Mouse (Mus musculus): ENCODE results near the gene Ndufb10.
"Not testable (repeated sequence)": the region's sequence is repeated elsewhere in the genome, so short reads cannot be mapped to it uniquely, and the experiment has no call there.

The Ndufb10 gene

DNA sequence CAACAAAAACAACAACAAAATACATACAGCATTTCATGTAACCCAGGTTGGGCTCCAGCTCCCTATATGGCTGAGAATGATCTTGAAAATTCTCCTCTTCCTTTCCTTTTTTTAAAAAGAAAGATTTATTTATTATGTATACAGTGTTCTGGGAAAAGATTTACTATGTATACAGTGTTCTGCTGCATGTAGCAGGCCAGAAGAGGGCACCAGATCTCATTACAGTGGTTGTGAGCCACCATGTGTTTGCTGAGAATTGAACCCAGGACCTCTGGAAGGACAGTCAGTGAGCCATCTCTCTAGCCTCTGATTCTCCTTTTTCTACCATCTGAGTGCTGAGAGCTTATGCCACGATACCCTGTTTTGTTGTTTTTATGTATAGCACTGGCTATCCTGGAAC is 10.2 kb upstream of the Ndufb10 start:
- DNase-seq (ENCODE audit: low spot score in 2 of 2) = no peak

GRCm38 (mm10) chr17:24733434-24734050 is 9.3 kb upstream of the Ndufb10 start:
- DNase-seq (ENCODE audit: low spot score in 2 of 2) = no peak

- no peak for DNase-seq (ENCODE audit: low spot score in 2 of 2)
Measured at GRCm38 (mm10) chr17:24732233-24732935, 8.1 kb upstream of the Ndufb10 start.

DNA sequence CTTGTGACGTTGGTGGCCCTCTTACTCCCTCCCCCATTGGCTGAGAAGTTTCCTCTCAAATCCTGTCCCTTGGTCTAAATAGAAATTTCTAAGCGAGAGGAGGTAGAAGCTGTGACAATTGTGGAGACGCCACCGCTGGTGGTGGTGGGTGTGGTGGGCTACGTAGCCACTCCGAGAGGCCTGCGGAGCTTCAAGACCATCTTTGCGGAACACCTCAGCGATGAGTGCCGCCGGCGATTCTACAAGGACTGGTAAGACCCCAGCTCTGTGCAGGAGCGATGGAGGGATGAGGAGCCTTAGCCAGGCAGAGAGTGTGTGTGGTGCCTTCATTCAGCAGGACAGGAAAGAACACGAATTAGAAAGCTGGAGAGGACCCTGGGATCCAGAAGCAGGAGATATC is 6.5 kb upstream of the Ndufb10 start:
- DNase-seq (ENCODE audit: low spot score in 2 of 2) = no peak

DNA sequence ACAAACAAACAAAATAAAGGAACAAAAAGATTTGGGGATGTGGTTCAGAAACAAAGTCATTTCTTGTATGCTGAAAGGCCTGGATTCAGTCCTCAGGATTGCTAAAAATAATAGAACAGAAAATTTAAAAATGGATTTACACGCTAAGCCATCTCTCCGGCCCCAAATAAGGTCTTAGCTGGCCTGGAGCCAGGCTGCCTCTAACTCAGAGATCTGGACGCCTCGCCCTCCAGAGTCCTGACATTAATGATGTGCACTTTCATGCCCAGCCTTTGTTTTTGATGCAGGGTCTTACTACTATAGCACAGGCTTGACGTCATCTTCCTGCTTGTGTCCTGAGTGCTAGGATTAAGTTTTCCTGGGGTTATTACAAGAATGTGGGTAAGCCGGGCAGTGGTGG is 4.8 kb upstream of the Ndufb10 start:
- DNase-seq (ENCODE audit: low spot score in 2 of 2) = no peak

- DNase-seq (ENCODE audit: low spot score in 2 of 2) = no peak
Measured at GRCm38 (mm10) chr17:24728184-24728583, 3.9 kb upstream of the Ndufb10 start.

GRCm38 (mm10) chr17:24727618-24728017 is 3.3 kb upstream of the Ndufb10 start, which contains the start of gene Rpl3l:
Gene Rpl3l, plus strand, starts transcription at chr17:24727820.
- no peak for DNase-seq (ENCODE audit: low spot score in 2 of 2)

GRCm38 (mm10) chr17:24725637-24726390 is 1.5 kb upstream of the Ndufb10 start:
- no peak for DNase-seq (ENCODE audit: low spot score in 2 of 2)

DNA sequence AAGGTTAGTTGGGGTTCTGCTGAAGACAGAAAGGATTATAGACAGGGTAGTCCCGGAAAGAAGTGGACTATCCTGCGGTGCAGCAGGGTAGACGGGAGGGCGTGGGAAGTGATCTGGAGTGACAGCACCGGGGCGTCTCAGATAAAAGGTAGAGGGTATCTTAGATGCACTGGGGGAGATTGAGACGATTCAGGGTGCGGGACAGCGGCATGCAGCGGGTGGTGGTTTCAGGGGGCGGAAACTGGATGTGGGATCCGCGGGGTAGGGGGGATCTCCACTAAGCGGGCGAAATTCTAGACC is 447 bp downstream of the Ndufb10 start:
- no peak for DNase-seq (ENCODE audit: low spot score in 2 of 2)

DNA sequence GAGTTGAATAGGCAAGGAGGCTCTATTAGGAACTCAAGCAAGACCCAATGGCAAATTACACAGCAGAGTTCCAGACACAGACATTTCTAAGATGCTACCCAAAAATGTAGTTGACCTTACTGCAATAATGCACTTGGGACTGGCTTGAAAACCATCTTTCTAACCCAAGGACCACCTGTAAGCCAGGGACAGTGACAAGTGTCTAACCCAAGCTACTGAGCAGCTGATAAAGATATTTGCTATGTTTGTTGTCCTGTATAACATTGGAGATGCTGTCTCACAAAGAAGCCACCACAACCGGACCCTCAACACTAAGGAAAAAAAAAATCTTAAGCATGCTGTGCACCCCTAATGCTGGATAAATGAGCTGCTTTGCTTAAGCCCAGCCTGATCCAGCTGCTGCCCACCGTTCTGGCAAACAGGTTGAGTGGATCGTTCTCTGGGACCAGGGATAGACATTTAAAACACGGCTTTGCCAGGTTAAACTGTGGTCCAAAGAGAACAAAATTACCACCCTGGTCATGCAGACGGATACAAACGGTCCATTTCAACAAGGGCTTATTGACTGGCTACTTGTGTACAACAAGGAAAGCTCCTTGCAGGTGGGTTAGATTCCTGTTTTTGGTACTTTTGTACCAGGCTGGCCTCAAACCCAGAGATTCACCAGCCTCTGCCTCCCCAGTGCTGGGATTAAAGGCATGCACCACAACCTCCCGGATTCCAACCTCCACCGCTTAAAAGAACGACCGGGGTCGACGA is 977 bp downstream of the Ndufb10 start:
- DNase-seq (ENCODE audit: low spot score in 2 of 2) = no peak

DNA sequence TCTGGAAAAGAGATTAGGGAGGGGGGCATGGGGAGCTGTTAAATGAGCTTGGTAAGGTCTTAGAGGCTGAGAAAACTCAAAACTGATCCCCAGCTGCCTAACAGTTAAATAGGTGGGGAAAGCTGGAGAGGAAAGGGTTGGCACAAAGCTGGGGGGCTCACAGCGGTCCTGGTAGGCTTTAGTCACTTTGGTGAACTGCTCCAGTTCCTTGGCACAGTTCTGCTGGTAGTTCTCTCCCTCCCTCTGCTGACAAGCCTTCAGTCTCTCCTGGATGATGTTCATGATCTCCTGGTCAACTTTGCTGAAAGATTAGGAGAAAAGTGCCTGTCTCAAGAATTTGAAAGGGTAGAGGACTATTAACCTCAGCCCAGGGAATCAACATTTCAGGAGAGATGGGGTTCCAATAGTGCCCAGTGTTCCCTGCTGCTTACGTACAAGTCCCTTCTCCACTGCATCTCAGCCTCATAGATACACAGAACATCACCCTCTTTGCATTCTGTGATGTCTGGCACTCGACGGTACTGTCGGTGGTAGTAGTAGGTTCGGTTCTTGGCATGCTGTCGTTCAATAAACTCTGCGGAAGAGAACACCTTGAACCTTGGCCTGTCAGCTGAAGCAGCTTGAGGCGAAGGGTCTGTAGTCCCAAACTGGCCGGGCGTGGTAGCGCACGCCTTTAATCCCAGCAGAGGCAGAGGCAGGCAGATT is 1.9 kb downstream of the Ndufb10 start:
- DNase-seq (ENCODE audit: low spot score in 2 of 2) = no peak

DNA sequence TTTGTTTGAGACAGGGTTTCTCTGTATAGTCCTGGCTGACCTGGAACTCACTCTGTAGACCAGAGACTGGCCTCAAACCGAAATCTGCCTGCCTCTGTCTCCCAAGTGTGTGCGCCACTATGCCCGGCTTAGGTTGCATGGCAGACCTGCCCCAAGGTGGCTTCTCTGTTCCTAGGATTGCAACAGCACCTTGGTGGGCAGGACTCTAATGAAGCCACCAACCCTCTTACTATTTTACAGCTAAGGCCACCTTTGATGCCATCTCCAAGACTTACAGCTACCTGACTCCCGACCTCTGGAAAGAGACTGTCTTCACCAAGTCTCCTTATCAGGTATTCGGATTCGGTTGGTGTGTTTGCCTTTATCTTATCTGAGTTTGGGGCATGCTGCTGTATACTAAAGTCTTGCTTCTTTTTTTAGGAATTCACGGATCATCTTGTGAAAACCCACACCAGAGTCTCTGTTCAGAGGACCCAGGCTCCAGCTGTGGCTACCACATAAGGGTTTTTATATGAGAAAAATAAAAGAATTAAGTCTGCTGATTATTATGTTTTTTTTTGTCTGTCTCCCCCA is 2.8 kb downstream of the Ndufb10 start:
- DNase-seq (ENCODE audit: low spot score in 2 of 2) = not testable (repeated sequence)

GRCm38 (mm10) chr17:24720616-24721015 is 3.7 kb downstream of the Ndufb10 start:
- not testable (repeated sequence) for DNase-seq (ENCODE audit: low spot score in 2 of 2)

DNA sequence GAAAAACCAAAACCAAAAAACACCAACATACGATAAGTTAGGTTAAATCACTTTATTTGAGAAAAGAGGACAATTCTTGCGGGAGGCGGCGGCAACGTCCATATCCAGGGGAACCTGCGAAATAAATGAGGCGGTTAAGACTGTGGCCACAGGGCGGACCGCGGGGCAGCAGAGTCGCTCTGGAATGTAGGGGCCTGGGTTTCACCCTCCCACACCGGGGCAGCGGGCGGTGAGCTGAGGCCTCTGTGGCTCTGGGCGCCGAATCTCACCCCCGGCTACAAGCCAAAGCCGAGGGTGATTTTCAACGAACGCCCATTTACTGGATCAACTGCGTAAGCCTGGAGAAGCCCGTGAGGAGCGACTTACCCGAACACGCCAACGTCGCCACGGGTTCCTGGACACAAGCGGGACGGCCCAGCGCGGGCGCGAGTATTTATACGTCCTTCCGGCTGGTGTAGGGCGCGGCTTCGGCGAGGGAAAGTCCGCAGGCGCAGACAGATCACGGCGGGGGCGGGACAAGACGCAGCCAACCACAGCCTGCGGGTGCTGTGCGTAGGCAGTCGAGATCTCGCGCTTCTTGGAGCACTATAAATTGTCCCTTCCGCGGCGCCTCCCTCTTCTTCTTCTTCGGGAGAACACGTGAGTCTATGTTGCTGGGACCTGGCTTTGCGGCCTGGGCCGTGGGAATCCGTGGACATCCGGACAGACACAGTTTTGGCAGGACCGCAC is 4.6 kb downstream of the Ndufb10 start:
- DNase-seq (ENCODE audit: low spot score in 2 of 2) = peak; percentile 97 to 99

DNA sequence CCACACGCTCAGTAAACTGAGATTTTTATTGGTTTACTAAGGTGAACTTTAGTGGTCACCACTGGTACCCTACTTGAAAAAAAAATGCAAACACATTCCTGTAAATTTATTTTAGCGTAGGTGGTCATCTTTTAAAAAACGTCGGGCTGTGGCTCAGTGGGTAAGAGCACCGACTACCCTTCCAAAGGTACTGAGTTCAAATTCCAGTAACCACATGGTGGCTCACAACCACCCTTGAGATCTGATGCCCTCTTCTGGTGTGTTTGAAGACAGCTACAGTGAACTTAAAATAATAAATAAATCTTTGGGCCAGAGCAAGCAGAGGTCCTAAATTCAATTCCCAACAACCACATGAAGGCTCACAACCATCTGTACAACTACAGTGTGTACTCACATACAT is 5.3 kb downstream of the Ndufb10 start:
- not testable (repeated sequence) for DNase-seq (ENCODE audit: low spot score in 2 of 2)

DNA sequence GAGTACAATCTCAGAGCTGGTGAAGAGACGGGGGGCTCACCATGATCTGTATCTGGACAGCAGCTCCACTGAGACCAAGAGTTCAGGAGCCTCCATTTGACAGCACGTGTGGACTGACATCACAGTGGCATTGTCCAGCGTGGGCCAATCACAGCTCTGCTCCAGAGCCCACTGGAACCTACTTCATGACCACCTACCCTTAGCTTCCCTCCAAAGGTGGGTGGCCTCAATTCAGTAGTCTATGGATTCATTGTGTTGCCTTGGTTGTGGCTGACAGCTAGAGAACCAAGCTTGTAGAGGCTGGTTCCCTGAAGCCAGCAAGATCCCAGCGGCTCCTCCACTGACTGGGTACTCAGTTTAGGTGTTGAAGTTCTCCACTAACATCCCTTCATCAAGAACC is 6.3 kb downstream of the Ndufb10 start, which contains the start of the genes Rnf151 and Rps2:
Rnf151 (minus strand) TSS at position 121 of the 400 bp plus-strand sequence.
Rps2 (plus strand) TSS at position 174 of the 400 bp plus-strand sequence.
- no peak for DNase-seq (ENCODE audit: low spot score in 2 of 2)

DNA sequence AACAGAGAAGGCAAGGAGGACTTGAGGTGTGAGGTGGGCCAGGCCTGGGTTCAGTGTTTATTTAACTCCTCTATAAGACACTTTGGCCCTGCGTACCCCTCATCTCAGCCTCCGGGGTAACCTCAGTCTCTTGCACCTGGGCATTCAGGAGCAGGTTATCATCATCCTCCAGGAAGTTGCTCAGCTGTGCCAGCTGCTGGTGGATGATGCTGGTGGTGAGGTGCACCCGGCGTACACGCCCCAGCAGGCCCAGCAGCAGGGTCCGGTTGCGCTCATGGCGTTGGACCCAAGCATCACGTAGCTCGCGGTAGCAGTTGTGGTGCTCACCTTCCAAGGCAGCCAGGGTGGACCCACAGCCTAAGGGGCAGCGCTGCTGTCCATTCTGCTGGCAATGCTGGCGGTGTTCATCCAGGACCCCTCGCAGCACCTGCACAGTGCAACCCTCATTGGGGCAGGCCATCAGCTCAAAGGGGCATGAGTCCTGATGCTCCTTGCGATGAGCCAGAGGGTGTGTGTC is 8.1 kb downstream of the Ndufb10 start:
- DNase-seq (ENCODE audit: low spot score in 2 of 2) = no peak

- no peak for DNase-seq (ENCODE audit: low spot score in 2 of 2)
Measured at GRCm38 (mm10) chr17:24715556-24715955, 8.7 kb downstream of the Ndufb10 start.

DNA sequence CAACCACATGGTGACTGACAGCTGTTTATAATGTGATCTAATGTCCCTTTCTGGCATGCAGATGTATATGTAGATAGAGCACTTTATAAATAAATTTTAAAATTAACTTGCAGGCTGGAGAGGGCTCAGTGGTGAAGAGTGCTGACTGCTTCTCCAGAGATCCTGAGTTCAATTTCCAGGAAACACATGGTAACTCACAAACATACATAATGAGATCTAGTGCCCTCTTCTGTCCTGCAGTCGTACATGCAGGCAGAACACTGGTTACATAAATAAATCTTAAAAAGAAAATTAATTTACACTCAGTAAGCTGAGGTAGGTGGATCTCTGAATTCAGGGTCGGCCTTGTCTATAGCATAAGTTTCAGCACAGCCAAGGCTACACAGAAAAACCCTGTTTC is 15.6 kb downstream of the Ndufb10 start:
- no peak for DNase-seq (ENCODE audit: low spot score in 2 of 2)

DNA sequence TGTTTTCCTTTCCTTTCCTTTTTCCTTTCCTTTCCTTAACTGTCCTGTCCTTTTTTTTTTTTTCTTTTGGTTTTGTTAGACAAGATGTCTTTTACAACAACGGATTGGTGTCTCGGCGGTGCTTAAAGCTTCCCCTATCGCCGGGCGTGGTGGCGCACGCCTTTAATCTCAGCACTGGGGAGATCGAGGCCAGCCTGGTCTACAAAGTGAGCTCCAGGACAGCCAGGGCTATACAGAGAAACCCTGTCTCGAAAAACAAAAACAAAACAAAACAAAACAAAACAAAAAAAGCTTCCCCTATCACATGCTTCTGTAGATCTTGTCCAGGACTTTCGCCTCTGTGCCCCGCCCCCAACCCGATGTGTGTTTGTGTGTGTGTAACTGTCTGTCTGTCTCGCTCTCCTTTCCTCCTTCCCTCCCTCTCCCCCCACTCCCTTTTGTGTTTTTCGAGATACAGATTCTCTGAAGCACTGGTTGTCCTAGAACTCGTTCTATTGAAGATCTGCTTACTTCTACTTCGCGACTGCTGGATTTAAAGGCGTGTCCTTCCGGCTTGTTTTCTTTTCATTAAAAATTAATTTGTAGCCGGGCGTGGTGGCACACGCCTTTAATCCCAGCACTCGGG is 16.4 kb downstream of the Ndufb10 start:
- DNase-seq (ENCODE audit: low spot score in 2 of 2) = no peak
